Mouse (Mus musculus) gastrocnemius, adult 2 months (tissue): ENCODE results near the gene Otp. TPM values are rescaled to one million over a fixed set of nuclear protein-coding genes. Genes with fewer than 3 reads are reported as not detected.

Experiments
- DNase-seq: peaks from one replicate; pipeline ENCODE4 v3.0.0; 2022
- H3K27ac ChIP-seq: fragments of 200-600 bp; 2 replicates; pipeline ENCODE4 v1.8.1; 2022; ENCODE audit warnings: mild to moderate bottlenecking
- H3K4me3 ChIP-seq: fragments of 200-600 bp; 2 replicates; pipeline ENCODE4 v1.8.1; 2022; ENCODE audit warnings: mild to moderate bottlenecking, moderate library complexity
- CTCF ChIP-seq: fragments of 200-600 bp; IDR thresholded peaks from 2 replicates; pipeline ENCODE4 v1.8.1; 2022; ENCODE audit warnings: antibody characterized with exemption, mild to moderate bottlenecking, moderate library complexity
- intact Hi-C: fragments of 180-260 bp; cut with DNase I; formaldehyde crosslinking; loops from one replicate; pipeline ENCODE4 v1.15.1; 2025
- long read RNA-seq, 2 experiments: library from polyadenylated mRNA; stranded (forward); transcript quantifications; one replicate each; pipeline ENCODE4 v2.0.0; 2021
- total RNA-seq, 2 experiments: library from RNA; stranded (reverse); gene quantifications; 2 replicates each; pipeline ENCODE4 v1.2.3; 2021

Otp gene
- not detected for total RNA-seq
- long read RNA-seq, experiment 1: 0 reads
- long read RNA-seq, experiment 2: 0 reads

DNA sequence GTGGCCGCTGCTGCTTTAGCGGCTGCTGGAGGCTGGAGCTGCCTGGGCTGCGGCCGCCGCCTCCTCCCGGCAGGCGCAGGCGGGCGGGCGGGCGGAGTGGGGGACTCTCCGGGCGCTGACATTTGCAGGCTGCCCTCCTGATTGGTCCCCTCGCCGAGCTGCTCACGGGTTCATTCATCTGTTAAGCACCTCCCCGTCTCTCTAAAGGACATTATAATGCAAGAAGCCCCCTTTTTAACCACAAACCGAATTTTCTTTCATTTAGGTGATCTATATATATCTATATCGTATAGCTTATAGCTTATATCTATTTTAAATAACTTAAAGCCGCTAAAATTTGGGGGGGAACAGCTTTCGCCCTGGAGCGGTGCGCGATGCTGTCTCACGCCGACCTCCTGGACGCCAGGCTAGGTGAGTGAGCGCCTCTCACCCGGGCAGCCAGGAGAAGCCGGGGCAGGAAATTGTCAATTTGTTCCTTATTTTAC, at the start of gene Otp:
Gene Otp (plus strand): TSS at position 207 of the 485 bp plus-strand sequence.
- TF ChIP-seq CTCF: no peak
- H3K27ac ChIP-seq: no peak within 1 kb of the TSS
- no peak for DNase-seq
- intact Hi-C loops: no loop called here
- H3K4me3 ChIP-seq: no peak within 1 kb of the TSS

DNA sequence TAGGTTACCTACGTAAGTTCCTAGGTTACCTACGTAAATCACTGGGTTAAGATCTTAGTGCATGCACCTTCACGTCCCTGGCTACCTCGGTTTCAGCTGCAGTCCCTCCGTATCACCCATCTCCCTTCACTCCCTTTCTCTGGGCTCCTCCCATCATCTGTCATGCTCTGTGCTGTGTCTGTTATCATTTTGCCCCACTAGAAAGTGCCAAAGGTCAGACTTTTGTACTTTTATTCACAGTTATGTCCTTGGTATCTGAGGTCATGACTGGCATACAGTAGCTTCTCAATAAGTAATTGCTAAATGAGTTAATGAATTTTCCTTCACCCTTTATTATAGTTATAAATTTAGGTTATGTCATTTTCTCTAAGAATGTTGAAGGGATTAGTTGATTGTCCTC, 49.0 kb upstream of the Otp start:
- TF ChIP-seq CTCF: no peak
- intact Hi-C loops: no loop called here
- DNase-seq: no peak
- no peak overlapping the region for H3K4me3 ChIP-seq
- no peak overlapping the region for H3K27ac ChIP-seq

DNA sequence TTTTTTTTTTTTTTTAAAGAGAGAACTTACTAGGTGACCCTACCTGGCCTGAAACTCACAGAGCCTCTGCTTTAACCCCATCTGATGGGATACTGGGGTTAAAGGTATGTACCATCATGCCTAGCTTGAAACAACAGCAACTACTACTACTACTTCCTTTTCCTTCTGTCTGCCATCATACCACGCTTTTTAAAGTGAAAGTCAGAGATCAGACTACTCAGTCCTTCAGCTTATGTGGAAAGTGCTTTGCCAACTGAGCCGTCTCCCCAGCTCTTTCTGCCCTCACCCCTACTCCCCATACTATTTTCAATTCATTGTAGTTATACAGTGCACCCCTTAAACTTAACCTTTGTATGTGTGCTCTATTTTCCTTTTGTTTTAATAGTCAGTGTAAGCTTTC, 48.4 kb upstream of the Otp start:
- TF ChIP-seq CTCF: no peak
- DNase-seq: no peak
- no peak overlapping the region for H3K4me3 ChIP-seq
- intact Hi-C loops: no loop called here
- no peak overlapping the region for H3K27ac ChIP-seq

DNA sequence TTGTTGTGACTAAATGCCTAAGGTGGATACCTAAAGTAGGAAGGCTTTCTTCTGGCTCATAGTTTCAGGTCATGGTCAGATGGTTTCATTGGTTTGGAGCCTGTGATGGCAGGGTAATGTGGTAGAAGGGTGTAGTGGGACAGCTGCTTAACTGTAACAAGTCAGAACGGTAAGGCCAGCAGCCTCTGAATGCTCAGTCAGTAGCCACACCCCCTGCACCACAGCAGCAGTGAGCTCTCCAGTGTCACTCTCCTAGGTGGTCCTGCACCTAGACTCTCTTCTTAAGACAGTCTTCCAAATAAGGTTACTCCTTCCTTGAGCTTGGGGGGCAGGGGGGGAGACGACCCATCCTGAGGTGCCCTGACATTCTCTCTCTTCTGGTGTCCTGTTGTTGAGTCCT, 47.6 kb upstream of the Otp start:
- Histone ChIP-seq H3K4me3 (no peak overlapping the region), H3K27ac (no peak overlapping the region)
- intact Hi-C loops: no loop called here
- TF ChIP-seq CTCF: no peak
- no peak for DNase-seq

DNA sequence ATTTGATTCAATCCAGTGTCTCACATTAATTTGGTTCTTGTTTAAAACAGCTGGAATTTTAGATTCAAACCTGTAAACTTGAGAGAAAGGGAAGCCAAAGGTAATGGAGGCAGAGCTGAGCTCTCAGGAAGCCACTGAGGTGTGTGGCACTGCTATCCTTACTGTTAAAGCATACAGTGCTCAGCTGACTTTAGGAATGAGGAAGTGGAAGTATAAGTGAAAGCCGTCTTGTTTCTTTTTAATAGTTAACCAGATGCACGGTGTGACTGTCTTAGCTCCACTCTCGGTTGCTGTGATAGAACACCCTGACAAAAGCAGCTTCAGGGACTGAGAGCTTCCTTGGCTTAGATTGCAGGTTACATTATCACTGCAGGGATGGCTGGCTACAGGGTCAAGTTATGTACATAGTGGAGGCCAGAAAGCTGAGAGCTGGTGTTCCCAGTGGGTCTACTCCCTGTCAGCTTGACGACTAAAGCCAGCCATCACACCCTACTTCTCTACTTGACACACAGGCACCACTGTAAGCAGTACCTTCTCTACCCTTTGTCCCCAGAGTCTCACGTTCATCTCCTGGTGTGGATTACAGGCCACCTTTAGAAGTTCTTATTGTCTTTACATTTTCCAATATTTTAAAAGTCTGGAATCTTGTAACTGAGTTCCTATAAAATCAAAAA, 37.2 kb upstream of the Otp start:
- peak; percentile 24 for DNase-seq
- H3K4me3 ChIP-seq: no peak overlapping the region
- no peak for TF ChIP-seq CTCF

DNA sequence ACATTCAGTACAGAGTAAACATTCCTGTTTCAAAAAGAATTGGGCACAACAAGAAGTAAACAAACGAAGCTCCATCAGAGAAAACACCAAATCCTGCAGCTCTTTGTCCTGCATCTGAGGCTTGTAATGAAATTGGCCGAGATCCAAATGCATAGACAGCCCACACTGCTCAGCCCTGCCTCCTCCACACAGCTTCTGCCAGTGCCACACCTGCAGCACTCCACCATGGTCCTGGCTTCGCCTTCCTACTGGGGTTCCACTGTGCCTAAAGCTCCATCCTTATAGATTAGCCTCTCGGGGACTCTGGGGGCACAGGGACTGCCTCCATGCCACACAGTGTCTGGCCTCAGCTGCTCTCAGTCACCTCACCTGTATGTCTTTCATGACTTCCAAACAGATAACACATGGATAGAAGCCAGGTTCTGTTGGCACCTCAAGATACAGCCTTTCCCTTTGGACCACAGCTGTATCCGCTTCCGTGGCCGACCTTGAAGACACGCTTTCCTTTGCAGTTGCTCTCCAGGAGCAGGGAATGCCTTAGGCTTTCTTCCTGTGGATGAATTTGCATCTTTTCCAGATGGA, 36.6 kb upstream of the Otp start:
- no peak for DNase-seq
- TF ChIP-seq CTCF: no peak
- Histone ChIP-seq H3K4me3 (no peak overlapping the region), H3K27ac (peak overlapping the region; percentile 7; the same call in 1 of the 2 replicates)
- intact Hi-C loops: loop anchor here (5.0 kb wide), 1 partner anchor 52 kb away; the partner anchor contains the start of gene Tbca

More for the DNA sequence above, 37.2 kb upstream of the Otp start:
- H3K27ac ChIP-seq: peak overlapping the region; percentile 43; the same call in 1 of the 2 replicates
- intact Hi-C loops: loop anchor here (5.0 kb wide), 1 partner anchor 51 kb away; the partner anchor contains the start of gene Tbca

DNA sequence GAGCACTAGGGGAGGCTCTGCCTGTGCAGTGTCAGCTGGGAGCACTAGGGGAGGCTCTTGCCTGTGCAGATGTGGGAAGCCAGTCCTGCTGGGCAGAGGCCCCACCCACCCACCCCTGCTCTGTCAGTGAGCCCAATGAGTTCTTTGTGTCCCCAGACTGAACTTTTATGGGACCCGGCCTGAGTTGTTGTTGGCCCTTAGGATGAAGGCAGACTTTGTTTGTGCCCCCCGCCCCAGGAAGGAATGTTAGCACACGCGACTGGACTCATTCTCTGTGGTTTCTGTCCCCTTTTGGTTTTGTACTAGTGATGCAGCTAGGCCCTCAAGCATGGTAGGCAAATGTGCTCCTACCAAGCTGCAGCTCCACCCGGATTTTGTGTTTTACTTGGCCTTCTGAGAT, 32.2 kb upstream of the Otp start:
- TF ChIP-seq CTCF: no peak
- DNase-seq: no peak
- intact Hi-C loops: no loop called here

DNA sequence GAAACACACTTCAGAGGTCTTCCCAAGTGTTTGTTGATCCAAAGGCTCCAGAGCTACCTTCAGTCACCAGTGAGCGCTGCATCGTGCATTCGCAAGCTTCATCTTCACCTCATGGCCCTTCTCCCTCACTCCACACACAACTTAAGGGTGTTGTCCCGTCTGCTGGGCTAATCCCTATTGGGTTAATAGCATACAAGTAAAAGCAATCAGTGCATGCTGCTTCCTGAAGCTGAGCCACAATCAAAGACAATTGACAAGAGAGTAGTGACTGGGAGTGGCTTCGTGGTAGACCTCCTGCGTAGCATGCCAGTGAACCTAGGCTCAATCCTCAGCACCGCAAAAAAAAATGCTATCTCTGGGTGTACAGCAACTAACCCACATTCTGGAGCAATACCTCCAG, 27.5 kb upstream of the Otp start:
- TF ChIP-seq CTCF: no peak
- Histone ChIP-seq H3K27ac (no peak overlapping the region), H3K4me3 (no peak overlapping the region)
- no peak for DNase-seq
- intact Hi-C loops: no loop called here

More for the DNA sequence above, 32.2 kb upstream of the Otp start:
- H3K4me3 ChIP-seq: no peak overlapping the region
- H3K27ac ChIP-seq: no peak overlapping the region

DNA sequence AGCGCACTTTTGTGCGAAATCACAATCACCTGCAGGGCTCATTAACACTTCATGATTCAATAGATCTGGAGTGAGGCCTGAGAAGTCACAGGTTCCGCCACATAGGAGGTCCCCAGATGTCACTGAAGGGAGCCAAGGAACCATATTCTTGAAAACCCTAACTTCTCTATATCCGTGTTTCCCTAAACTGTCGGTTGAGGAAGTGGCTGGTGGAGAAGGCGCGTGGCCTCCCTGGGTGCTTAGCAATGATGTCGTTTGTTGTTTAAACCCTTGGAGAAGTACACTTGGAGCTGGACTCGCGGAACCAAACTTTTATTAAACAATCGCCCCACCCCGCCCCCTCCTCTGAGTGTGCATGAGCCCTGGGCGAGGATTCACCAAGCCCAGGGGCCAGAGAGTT, 26.1 kb upstream of the Otp start:
- intact Hi-C loops: no loop called here
- Histone ChIP-seq H3K4me3 (no peak overlapping the region), H3K27ac (no peak overlapping the region)
- no peak for TF ChIP-seq CTCF
- no peak for DNase-seq

DNA sequence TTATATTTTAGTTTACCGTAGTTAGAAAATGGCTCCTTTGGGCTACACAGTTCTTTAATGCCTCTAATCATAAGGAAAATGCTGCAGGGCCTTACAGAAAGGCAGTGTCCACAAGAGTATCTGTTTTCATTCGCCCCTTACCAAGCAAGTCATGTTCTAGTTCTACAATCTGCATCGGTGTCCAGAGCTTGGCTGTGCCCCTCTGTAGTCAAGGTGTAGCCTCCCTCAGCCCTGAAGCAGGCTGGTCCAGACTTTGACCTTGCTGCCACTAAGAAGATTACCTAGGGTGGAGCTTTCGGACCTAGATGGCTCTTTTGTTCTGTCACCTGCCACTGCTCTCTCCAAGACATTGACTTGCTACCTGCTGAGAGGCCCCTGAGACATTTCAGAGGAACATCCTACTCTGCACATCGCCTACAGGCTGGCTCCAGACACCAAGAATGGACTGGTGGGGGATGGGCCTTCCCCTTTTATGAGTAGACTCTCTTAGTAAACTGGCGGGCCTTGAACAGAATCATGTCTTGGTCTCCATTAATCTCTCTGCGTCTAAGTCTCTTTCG, 17.3 kb upstream of the Otp start:
- Histone ChIP-seq H3K4me3 (no peak overlapping the region), H3K27ac (no peak overlapping the region)
- no peak for TF ChIP-seq CTCF
- intact Hi-C loops: no loop called here
- no peak for DNase-seq

DNA sequence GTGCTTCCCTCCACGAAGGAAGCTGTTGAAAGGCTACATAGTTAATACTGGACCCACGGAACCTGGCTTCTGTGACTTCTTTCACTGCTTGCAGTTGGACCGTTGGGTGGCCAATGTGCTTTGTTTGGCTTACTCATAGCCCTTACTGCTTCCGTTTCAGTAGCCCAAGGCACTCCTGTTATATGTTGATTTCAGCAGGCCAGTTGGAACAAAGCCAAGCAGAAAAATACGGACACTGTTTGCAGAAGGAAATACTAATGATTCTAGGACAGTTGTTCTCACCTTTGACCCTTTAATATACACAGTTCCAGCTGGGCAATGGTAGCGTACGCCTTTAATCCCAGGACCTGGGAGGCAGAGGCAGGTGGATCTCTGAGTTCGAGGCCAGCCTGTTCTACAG, 16.1 kb upstream of the Otp start:
- no peak overlapping the region for H3K27ac ChIP-seq
- no peak for DNase-seq
- intact Hi-C loops: no loop called here
- no peak overlapping the region for H3K4me3 ChIP-seq
- TF ChIP-seq CTCF: no peak

DNA sequence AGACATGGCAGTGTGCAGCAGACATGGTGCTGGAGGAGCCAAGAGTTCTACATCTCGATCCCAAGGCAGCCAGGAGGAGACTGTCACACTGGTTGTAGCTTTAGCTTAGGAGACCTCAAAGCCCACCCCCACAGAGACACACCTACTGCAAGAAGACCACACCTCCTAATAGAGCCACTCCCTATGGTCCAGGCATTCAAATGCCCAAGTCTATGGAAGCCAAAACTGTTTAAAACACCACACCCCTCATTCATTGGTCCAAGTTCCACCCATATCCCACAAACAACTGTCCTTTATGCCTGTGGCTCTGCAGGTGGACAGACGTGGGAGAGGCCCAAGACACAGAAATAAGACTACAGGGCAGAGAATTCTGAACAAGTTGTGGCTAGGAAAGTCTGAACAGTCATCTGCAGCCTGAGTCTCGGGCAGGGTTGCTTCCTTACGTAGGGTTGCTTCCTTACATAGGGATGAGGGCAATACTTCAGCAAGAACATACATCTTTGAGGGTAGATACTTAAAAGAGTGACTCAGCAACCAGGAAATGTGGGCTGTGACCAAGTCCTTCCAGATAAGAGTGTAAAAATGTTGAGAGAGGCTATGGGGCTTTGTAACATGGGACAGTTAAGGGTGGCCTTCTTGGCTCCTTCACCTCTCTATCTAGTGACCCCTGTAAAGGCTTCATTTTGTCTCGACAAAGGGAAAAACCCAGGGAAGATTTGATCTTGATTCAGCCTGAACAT, 12.7 kb upstream of the Otp start:
- no peak for TF ChIP-seq CTCF
- Histone ChIP-seq H3K4me3 (no peak overlapping the region), H3K27ac (no peak overlapping the region)
- DNase-seq: no peak
- intact Hi-C loops: no loop called here

DNA sequence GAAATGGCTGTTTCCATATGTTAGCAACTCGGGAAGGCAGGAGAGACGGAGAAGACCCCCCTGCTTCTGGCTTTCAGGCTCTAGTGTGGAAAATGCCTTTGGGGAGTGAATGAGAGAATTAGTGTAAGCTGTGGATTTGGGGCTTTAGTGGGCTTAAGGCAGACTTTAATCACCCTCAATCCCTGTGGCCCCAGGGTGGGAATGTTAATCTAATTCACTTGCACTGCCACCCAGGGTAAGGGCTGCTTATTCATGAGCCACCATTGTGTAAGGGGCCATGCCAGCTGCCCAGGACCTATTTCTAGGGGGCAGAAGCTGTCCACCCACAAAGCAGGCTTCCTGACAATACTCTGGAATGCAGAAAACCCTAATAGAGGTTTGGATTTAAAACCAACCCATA, 8.5 kb upstream of the Otp start:
- intact Hi-C loops: loop anchor here (5.0 kb wide), 2 partner anchors 155 to 305 kb away; no protein-coding TSS in a partner anchor
- no peak for DNase-seq
- Histone ChIP-seq H3K4me3 (no peak overlapping the region), H3K27ac (no peak overlapping the region)
- TF ChIP-seq CTCF: no peak
